Mouse (Mus musculus) midbrain, embryonic 16.5 days (tissue): Measurements from ENCODE around the gene Atp13a2. TPM values are rescaled to one million over a fixed set of nuclear protein-coding genes. Genes with fewer than 3 reads are reported as not detected.

Experiments used
- ATAC-seq: fragments of 200-750 bp; cut with Nextera tagmentation; 2 replicates; pipeline ENCODE4 v1.8.0; 2017; ENCODE audit warnings: moderate TSS enrichment
- H3K27ac ChIP-seq: fragments of 300-500 bp; sonication (generic); 2 replicates; pipeline ENCODE4 v1.5.1; 2014; ENCODE audit warnings: mild to moderate bottlenecking, low read length, mixed read lengths
- H3K27me3 ChIP-seq: fragments of 300-500 bp; sonication (generic); 2 replicates; pipeline ENCODE4 v1.6.1; 2014; ENCODE audit warnings: low read depth, low read length, mixed read lengths; ENCODE audit not compliant: control insufficient read depth, insufficient read depth
- H3K36me3 ChIP-seq: fragments of 300-500 bp; sonication (generic); 2 replicates; pipeline ENCODE4 v1.6.1; 2014; ENCODE audit warnings: mild to moderate bottlenecking, low read length, moderate library complexity, mixed read lengths; ENCODE audit not compliant: control insufficient read depth, insufficient read depth
- H3K4me1 ChIP-seq: fragments of 300-500 bp; sonication (generic); 2 replicates; pipeline ENCODE4 v1.6.1; 2014; ENCODE audit warnings: mild to moderate bottlenecking, low read length, mixed read lengths; ENCODE audit not compliant: control insufficient read depth, insufficient read depth
- H3K4me2 ChIP-seq: fragments of 300-500 bp; sonication (generic); 2 replicates; pipeline ENCODE4 v1.6.1; 2014; ENCODE audit warnings: mild to moderate bottlenecking, low read length, mixed read lengths
- H3K4me3 ChIP-seq: fragments of 300-500 bp; sonication (generic); 2 replicates; pipeline ENCODE4 v1.5.1; 2014; ENCODE audit warnings: low read depth, mild to moderate bottlenecking, low read length, moderate library complexity, mixed read lengths
- H3K9ac ChIP-seq: fragments of 300-500 bp; sonication (generic); 2 replicates; pipeline ENCODE4 v1.6.1; 2014; ENCODE audit warnings: low read depth, low read length, mixed read lengths
- H3K9me3 ChIP-seq: fragments of 300-500 bp; sonication (generic); replicated peaks from 2 replicates; pipeline ENCODE4 v1.6.1; 2014; ENCODE audit warnings: mild to moderate bottlenecking, low read length, mixed read lengths; ENCODE audit not compliant: control insufficient read depth, poor library complexity, severe bottlenecking
- WGBS: fragments of 180-500 bp; shearing (Covaris S2); extraction: QIAGEN DNeasy Blood & Tissue Kit; methylation state at CpG from one replicate; pipeline ENCODE4 v1.1.7; 2014; 5-methylcytosine and 5-hydroxymethylcytosine counted together
- polyA plus RNA-seq: library from polyadenylated mRNA; unstranded; fragments of >200 nt; fragmentation: Nextera tagmentation; extraction: Ambion mirVana; gene quantifications from 2 replicates; pipeline ENCODE4 v1.2.1, GENCODE M21; 2015

Atp13a2 gene
- polyA plus RNA-seq, 1 experiment from 2014 or later: 190 TPM

DNA sequence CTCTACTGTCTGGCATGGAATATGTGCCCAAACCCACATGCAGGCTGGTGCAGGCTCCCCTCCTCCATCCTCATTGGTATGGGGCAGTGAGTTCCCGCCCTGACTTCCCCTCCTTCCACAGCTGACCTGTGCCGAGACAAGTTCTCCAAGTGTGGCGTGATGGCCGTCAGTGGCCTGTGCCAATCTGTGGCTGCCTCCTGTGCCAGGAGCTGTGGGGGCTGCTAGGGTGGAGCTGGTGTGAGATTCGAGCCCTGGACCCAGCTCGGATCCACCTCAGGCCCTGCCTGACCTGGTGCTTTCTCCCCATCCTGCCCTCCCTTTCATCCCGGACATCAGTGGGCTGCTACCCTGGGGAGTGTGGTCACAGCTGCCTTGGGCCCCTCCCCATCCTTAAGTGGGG, 28.7 kb downstream of the Atp13a2 start:
- no peak overlapping the region for H3K9ac ChIP-seq
- WGBS: 77% methylated on average over 7 of the region's 7 CpGs
- no peaks in the 10 kb centered on the region for H3K27me3 ChIP-seq
- peaks cover 10% of the 10 kb centered on the region for H3K36me3 ChIP-seq
- H3K4me2 ChIP-seq: no peak overlapping the region
- no peak overlapping the region for H3K27ac ChIP-seq
- no peak overlapping the region for H3K4me3 ChIP-seq
- no peak for ATAC-seq
- no peaks in the 10 kb centered on the region for H3K9me3 ChIP-seq
- H3K4me1 ChIP-seq: peaks cover 24% of the 10 kb centered on the region

DNA sequence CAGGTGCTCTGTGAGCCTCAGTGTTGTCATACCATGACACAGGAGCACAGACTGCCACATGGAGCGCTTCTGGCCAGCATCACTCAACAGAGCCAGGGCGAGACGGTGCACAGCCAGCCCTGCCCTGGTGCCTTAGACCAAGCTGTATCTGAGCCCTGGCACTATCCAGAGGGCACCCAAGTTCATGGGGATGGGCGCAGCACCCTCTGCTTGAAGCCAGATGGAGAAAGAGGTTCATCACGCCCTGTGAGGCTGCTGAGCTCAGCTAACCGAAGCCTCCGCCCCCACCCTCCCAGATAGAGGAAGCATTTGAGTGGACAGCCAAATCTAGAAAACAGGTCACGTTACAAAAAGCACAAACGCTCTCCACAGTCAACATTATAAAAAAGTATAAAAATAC, 29.6 kb downstream of the Atp13a2 start:
- peaks cover 31% of the 10 kb centered on the region for H3K4me1 ChIP-seq
- ATAC-seq: no peak
- no peak overlapping the region for H3K4me3 ChIP-seq
- no peak overlapping the region for H3K27ac ChIP-seq
- 87% methylated on average over 9 of the region's 9 CpGs for WGBS
- H3K4me2 ChIP-seq: no peak overlapping the region
- no peaks in the 10 kb centered on the region for H3K9me3 ChIP-seq
- no peak overlapping the region for H3K9ac ChIP-seq
- peaks cover 10% of the 10 kb centered on the region for H3K36me3 ChIP-seq
- no peaks in the 10 kb centered on the region for H3K27me3 ChIP-seq

DNA sequence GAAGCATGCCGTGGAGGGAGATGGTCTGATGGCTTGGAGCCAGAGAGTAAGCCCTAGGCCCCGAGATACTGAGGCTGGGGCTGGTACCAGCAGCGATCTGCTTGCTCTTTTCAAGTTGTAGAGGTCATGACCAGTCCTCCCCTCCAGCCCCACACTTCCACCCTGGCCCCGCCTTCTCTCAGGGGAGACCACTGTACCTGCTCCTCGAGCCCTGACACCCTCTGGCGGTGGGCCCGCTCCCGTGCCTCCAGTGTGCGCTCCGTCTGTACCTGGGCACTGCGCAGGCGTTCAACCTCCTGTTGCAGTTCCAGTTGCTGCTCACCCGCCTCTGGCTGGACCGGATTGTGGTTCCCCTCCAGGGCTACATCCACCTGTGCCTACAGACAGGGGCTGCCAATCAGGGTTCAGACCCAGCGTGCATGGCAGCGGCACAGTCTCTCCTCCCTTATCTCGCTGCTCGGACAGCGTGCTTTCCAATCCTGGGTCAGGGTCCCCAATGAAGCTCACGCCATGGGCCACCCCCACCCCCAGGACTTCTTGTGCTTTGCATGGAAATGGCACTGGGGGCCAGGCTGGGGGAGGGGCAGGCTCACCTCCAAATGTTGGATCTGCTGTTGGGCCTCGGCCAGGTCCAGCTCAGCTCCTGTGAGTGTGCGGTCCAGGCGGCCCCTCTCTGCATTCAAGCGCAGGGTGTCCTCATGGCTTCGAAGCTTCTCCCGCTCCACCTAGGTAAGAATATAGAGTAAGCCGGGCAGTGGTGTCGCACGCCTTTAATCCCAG, 31.2 kb downstream of the Atp13a2 start:
- Histone ChIP-seq H3K9me3 (no peaks in the 10 kb centered on the region), H3K27ac (no peak overlapping the region), H3K9ac (peak overlapping the region; percentile 30; the same call in 1 of the 2 replicates), H3K4me1 (peaks cover 21% of the 10 kb centered on the region; the same call in 1 of the 2 replicates), H3K27me3 (no peaks in the 10 kb centered on the region), H3K4me3 (no peak overlapping the region), H3K4me2 (no peak overlapping the region), H3K36me3 (peaks cover 10% of the 10 kb centered on the region)
- 84% methylated on average over 29 of the region's 29 CpGs for whole genome bisulfite sequencing
- ATAC-seq: no peak

DNA sequence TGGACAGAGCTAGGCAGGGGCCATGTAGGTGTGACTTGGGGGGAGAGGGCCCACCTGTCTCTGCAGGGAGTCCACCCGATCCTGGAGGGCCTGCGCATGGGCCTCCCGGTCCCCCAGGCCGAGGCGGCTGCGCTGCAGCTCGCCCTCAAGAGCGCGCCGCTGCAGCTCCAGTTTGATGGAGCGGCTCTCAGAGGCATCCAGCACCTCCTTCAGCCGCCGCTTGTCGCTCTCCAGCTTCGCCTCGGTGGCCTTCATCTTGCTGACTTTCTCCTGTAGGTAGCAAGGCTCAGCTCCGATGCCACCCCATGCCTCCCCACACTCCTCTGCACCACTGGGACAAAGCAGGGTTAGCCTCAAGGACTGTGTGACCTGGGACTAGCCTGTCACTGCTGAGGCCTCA, 33.5 kb downstream of the Atp13a2 start:
- Histone ChIP-seq H3K4me3 (no peak overlapping the region), H3K9me3 (no peaks in the 10 kb centered on the region), H3K27me3 (no peaks in the 10 kb centered on the region), H3K36me3 (peaks cover 6% of the 10 kb centered on the region; the same call in 1 of the 2 replicates), H3K27ac (peak overlapping the region; percentile 80), H3K4me1 (peaks cover 19% of the 10 kb centered on the region; the same call in 1 of the 2 replicates), H3K4me2 (no peak overlapping the region), H3K9ac (no peak overlapping the region)
- no peak for ATAC-seq
- WGBS: 85% methylated on average over 12 of the region's 17 CpGs

DNA sequence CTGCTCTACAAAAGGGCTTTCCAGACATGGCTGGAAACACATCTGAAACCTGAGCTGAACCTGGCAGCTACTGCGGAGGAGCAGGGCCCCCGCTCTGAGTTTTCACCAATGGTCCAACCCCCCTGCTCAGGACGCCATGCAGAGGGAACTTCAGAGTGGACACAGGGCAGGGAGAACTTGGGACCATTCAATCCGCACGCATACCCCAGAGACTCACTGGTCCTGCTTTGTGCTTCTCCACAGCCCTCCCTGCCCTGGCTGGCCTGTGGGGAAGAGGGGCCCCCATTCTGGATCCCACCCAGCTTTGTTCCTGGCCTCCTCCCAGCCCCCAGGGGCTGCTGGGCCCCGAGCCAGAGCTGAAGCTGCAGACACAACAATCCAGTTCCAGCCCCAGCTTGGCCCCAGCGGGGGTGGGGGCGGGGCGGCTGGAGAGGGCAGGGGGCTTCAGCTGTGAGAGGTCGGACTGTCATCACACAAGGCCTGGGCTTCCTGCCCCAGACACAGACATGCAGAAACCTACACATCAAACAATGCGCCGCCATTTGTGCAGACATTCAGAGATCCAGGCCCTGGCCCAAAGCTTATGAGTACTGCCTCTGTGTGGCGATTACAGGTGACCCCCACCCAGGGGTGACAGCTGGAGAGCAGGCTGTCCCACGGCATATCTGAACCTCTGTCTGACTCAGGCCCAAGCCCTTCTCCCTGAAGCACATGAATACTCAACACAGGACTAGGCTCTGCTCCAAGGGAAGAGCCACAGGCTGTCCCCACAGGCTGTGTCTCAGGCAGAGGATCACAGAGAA, 34.3 kb downstream of the Atp13a2 start:
- H3K4me1 ChIP-seq: peaks cover 19% of the 10 kb centered on the region; the same call in 1 of the 2 replicates
- no peak overlapping the region for H3K4me3 ChIP-seq
- H3K36me3 ChIP-seq: peaks cover 6% of the 10 kb centered on the region; the same call in 1 of the 2 replicates
- peak overlapping the region; percentile 80 for H3K27ac ChIP-seq
- H3K27me3 ChIP-seq: no peaks in the 10 kb centered on the region
- H3K9me3 ChIP-seq: no peaks in the 10 kb centered on the region
- H3K4me2 ChIP-seq: no peak overlapping the region
- peak; percentile 56 for ATAC-seq
- WGBS: 18% methylated on average over 14 of the region's 14 CpGs
- H3K9ac ChIP-seq: no peak overlapping the region; the same call in 1 of the 2 replicates

DNA sequence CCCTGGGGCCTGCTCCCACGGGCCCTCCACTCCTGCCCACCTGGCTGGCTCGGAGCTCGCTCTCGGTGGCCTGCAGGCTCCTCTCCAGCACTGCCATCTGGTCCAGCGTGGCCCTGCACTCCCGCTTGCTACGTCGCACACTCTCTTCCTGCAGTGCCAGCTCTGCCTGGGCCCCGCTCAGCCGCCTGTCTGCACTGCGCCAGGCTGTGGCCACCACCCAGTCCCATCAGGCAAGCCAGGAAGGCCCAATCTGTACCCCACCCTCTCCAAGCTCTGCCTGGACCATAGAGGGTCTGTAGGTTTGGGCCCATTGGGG, 34.9 kb downstream of the Atp13a2 start:
- Histone ChIP-seq H3K27ac (peak overlapping the region; percentile 80), H3K36me3 (peaks cover 6% of the 10 kb centered on the region; the same call in 1 of the 2 replicates), H3K9ac (no peak overlapping the region; the same call in 1 of the 2 replicates), H3K4me1 (peaks cover 19% of the 10 kb centered on the region; the same call in 1 of the 2 replicates), H3K4me2 (no peak overlapping the region), H3K27me3 (no peaks in the 10 kb centered on the region), H3K9me3 (no peaks in the 10 kb centered on the region), H3K4me3 (no peak overlapping the region)
- WGBS: 37% methylated on average over 11 of the region's 11 CpGs
- peak; percentile 29; the same call in 1 of the 2 replicates for ATAC-seq

DNA sequence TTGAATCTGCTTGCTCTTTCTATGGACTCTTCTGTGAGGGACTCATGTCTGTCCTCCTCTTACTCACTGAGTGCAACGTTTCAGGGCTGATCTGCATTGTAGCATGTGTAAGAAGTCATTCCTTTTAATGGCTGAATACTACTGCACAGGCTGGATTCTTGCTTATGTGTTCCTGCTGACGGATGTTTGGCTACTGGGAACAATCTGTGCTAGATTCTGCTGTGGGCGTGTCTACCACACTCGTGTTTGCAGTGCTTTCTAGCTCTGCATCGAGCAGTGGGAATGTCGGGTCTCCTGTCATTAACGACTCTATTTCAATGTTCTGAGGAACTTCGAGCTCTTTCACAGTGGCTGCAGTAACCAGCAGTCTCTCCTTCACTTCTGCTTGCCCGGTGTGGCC, 37.4 kb downstream of the Atp13a2 start:
- no peak overlapping the region for H3K4me3 ChIP-seq
- peaks cover 16% of the 10 kb centered on the region; the same call in 1 of the 2 replicates for H3K4me1 ChIP-seq
- WGBS: 87% methylated on average over 9 of the region's 9 CpGs
- ATAC-seq: no peak
- H3K9me3 ChIP-seq: no peaks in the 10 kb centered on the region
- no peak overlapping the region for H3K4me2 ChIP-seq
- H3K36me3 ChIP-seq: peaks cover 11% of the 10 kb centered on the region
- no peaks in the 10 kb centered on the region for H3K27me3 ChIP-seq
- no peak overlapping the region for H3K9ac ChIP-seq
- no peak overlapping the region for H3K27ac ChIP-seq

DNA sequence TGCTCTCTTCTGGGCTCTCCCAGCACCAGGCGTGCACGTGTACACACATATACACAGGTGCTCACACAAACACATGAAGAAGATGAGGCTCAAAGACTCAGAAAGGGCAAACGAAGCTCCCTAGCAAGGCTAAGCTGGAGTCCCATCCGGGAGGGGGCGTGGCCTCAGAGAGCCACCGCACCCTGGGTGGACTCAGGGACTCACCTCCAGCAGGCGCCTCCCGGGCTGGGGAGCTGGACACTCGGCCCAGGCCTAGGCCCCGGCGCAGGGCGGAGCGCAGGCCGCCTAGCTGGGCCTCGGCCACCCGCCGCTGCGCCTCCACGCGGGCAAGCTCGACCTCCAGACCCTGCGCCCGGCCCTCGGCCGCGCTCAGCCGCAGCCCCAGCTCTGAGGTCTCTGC, 38.3 kb downstream of the Atp13a2 start:
- H3K4me1 ChIP-seq: peaks cover 16% of the 10 kb centered on the region; the same call in 1 of the 2 replicates
- no peaks in the 10 kb centered on the region for H3K27me3 ChIP-seq
- H3K9me3 ChIP-seq: no peaks in the 10 kb centered on the region
- no peak for ATAC-seq
- H3K9ac ChIP-seq: no peak overlapping the region
- WGBS: 82% methylated on average over 27 of the region's 27 CpGs
- no peak overlapping the region for H3K4me3 ChIP-seq
- H3K4me2 ChIP-seq: no peak overlapping the region
- H3K36me3 ChIP-seq: peaks cover 14% of the 10 kb centered on the region
- H3K27ac ChIP-seq: no peak overlapping the region
